In genomic region chr8:13466989-13467388, GRCm38 (mm10) we compare ENCODE assay signal across 11 mouse cellular contexts. TPM values are rescaled to one million over a fixed set of nuclear protein-coding genes. Genes with fewer than 3 reads are reported as not detected.
A peak's percentile ranks its signal among the peaks of the same experiment; 100 is the strongest.
DNase-seq lines count a peak whose midpoint lies in the region; ATAC-seq and TF ChIP-seq lines count a peak whose summit lies in the region.
"Had no signal": no experiment of that assay in that cellular context is flagged by ENCODE, and none has a peak within 500 bp of the region (broad histone marks: within the 10 kb centered on the region; RNA-seq: fewer than 3 reads in every experiment).

No protein-coding gene starts in this region.

- no peaks in the 10 kb centered on the region for H3K27me3 ChIP-seq in forebrain, embryonic 14.5 days (replicated peaks; ENCODE audit: control insufficient read depth, insufficient read depth, low read length)
- H3K27me3 ChIP-seq in forebrain, embryonic 13.5 days: no peaks in the 10 kb centered on the region
- no peaks in the 10 kb centered on the region for H3K27me3 ChIP-seq in liver, adult 2 months (ENCODE audit: control insufficient read depth, insufficient read depth, low read length)
- H3K27me3 ChIP-seq in C2C12 (ENCODE audit: control insufficient read depth, insufficient read depth, insufficient read length): peaks cover 76% of the 10 kb centered on the region
- no peaks in the 10 kb centered on the region for H3K27me3 ChIP-seq in hindbrain, embryonic 13.5 days
- H3K27me3 ChIP-seq: hindbrain, embryonic 15.5 days; limb, embryonic 12.5 days; midbrain, embryonic 13.5 days had no signal

- ATAC-seq in forebrain, embryonic 14.5 days: no peak
- ATAC-seq in forebrain, embryonic 13.5 days: no peak
- no peak for ATAC-seq in hindbrain, embryonic 13.5 days (ENCODE audit: low FRiP score)
- ATAC-seq: midbrain, embryonic 13.5 days had no signal

- no peak overlapping the region for H3K9ac ChIP-seq in forebrain, embryonic 14.5 days (ENCODE audit: low read length)
- no peak overlapping the region for H3K9ac ChIP-seq in forebrain, embryonic 13.5 days
- no peak overlapping the region for H3K9ac ChIP-seq in liver, adult 2 months (ENCODE audit: low read depth, low read length)
- H3K9ac ChIP-seq in hindbrain, embryonic 13.5 days: no peak overlapping the region
- H3K9ac ChIP-seq: hindbrain, embryonic 15.5 days; limb, embryonic 12.5 days; midbrain, embryonic 13.5 days had no signal

- no peaks in the 10 kb centered on the region for H3K79me3 ChIP-seq in C2C12 (ENCODE audit: low read depth)

- no peaks in the 10 kb centered on the region for H3K79me2 ChIP-seq in liver, adult 2 months (ENCODE audit: control insufficient read depth, insufficient read depth, low read length)
- H3K79me2 ChIP-seq in C2C12 (ENCODE audit: control insufficient read depth, insufficient read depth): no peaks in the 10 kb centered on the region

- no peaks in the 10 kb centered on the region for H3K4me1 ChIP-seq in forebrain, embryonic 14.5 days (ENCODE audit: control insufficient read depth, insufficient read depth, low read length)
- no peaks in the 10 kb centered on the region for H3K4me1 ChIP-seq in forebrain, embryonic 13.5 days
- peaks cover 13% of the 10 kb centered on the region for H3K4me1 ChIP-seq in liver, adult 2 months (ENCODE audit: control insufficient read depth, insufficient read depth, low read length)
- H3K4me1 ChIP-seq in embryonic fibroblast, embryonic 13.5 days (ENCODE audit: control insufficient read depth, insufficient read depth, low read length): no peaks in the 10 kb centered on the region
- H3K4me1 ChIP-seq in hindbrain, embryonic 13.5 days (replicated peaks): no peaks in the 10 kb centered on the region; the same call in 1 of the 2 replicates
- H3K4me1 ChIP-seq: hindbrain, embryonic 15.5 days; midbrain, embryonic 13.5 days had no signal

- no peak for TF ChIP-seq POLR2A in liver, adult 2 months (IDR thresholded peaks at IDR 0.05; ENCODE audit: extremely low read depth, insufficient read depth, low read length)
- no peak for TF ChIP-seq POLR2A in embryonic fibroblast, embryonic 13.5 days (IDR thresholded peaks at IDR 0.05; ENCODE audit: low read depth, low read length)

- WGBS in forebrain, embryonic 14.5 days: 65% methylated on average over 5 of the region's 5 CpGs
- WGBS in forebrain, embryonic 13.5 days: 66% methylated on average over 5 of the region's 5 CpGs
- 63% methylated on average over 5 of the region's 5 CpGs for WGBS in liver, adult 2 months
- 76% methylated on average over 5 of the region's 5 CpGs for WGBS in hindbrain, embryonic 13.5 days

- peak; percentile 15 for DNase-seq in forebrain, embryonic 14.5 days (ENCODE audit: low spot score)
- DNase-seq in liver, adult 2 months (ENCODE audit: extremely low read depth, low read depth, low spot score): peak; percentile 29
- DNase-seq in liver: no peak
- no peak for DNase-seq in spleen, postnatal 36 days (ENCODE audit: low spot score in 2 of 2)

- peak; percentile 84 for TF ChIP-seq CTCF in liver, adult 2 months (IDR thresholded peaks at IDR 0.05; ENCODE audit: low read depth, low read length)
- TF ChIP-seq CTCF in C2C12 (IDR thresholded peaks at IDR 0.05; ENCODE audit: control insufficient read depth, insufficient read depth, insufficient read length): peak; percentile 35
- TF ChIP-seq CTCF in embryonic fibroblast, embryonic 13.5 days (IDR thresholded peaks at IDR 0.05; ENCODE audit: borderline replicate concordance, insufficient read depth, low read length): peak; percentile 38; the same call in 1 of the 2 replicates

- H3K4me3 ChIP-seq in forebrain, embryonic 14.5 days (ENCODE audit: low read depth, low read length): no peak overlapping the region
- no peak overlapping the region for H3K4me3 ChIP-seq in forebrain, embryonic 13.5 days
- H3K4me3 ChIP-seq in liver, adult 2 months (ENCODE audit: insufficient read depth, low read depth, low read length): no peak overlapping the region
- H3K4me3 ChIP-seq in C2C12 (ENCODE audit: insufficient read depth, poor library complexity, severe bottlenecking): no peak overlapping the region
- H3K4me3 ChIP-seq in embryonic fibroblast, embryonic 13.5 days (ENCODE audit: insufficient read depth, low read length): no peak overlapping the region
- H3K4me3 ChIP-seq in hindbrain, embryonic 13.5 days: no peak overlapping the region
- H3K4me3 ChIP-seq: hindbrain, embryonic 15.5 days; limb, embryonic 12.5 days; midbrain, embryonic 13.5 days had no signal

- no peak overlapping the region for H3K4me2 ChIP-seq in forebrain, embryonic 14.5 days (ENCODE audit: low read length)
- no peak overlapping the region for H3K4me2 ChIP-seq in forebrain, embryonic 13.5 days
- H3K4me2 ChIP-seq in hindbrain, embryonic 13.5 days: no peak overlapping the region
- H3K4me2 ChIP-seq: hindbrain, embryonic 15.5 days; limb, embryonic 12.5 days; midbrain, embryonic 13.5 days had no signal

- no peaks in the 10 kb centered on the region for H3K36me3 ChIP-seq in forebrain, embryonic 14.5 days (ENCODE audit: control insufficient read depth, insufficient read depth, low read length)
- H3K36me3 ChIP-seq in forebrain, embryonic 13.5 days (ENCODE audit: poor library complexity, severe bottlenecking): no peaks in the 10 kb centered on the region
- H3K36me3 ChIP-seq in liver, adult 2 months (ENCODE audit: control insufficient read depth, insufficient read depth, low read length): no peaks in the 10 kb centered on the region; the same call in 1 of the 2 replicates
- no peaks in the 10 kb centered on the region for H3K36me3 ChIP-seq in C2C12 (ENCODE audit: control insufficient read depth, insufficient read depth)
- H3K36me3 ChIP-seq in hindbrain, embryonic 13.5 days: peaks cover 6% of the 10 kb centered on the region; the same call in 1 of the 2 replicates
- H3K36me3 ChIP-seq: limb, embryonic 12.5 days; midbrain, embryonic 13.5 days had no signal

- H3K9me3 ChIP-seq in forebrain, embryonic 14.5 days (replicated peaks; ENCODE audit: control insufficient read depth, low read length): no peaks in the 10 kb centered on the region
- no peaks in the 10 kb centered on the region for H3K9me3 ChIP-seq in forebrain, embryonic 13.5 days (replicated peaks)
- no peaks in the 10 kb centered on the region for H3K9me3 ChIP-seq in hindbrain, embryonic 13.5 days
- H3K9me3 ChIP-seq: hindbrain, embryonic 15.5 days; limb, embryonic 12.5 days; midbrain, embryonic 13.5 days had no signal

- no peak overlapping the region for H3K27ac ChIP-seq in forebrain, embryonic 14.5 days (ENCODE audit: low read depth, low read length)
- H3K27ac ChIP-seq in forebrain, embryonic 13.5 days: no peak overlapping the region
- no peak overlapping the region for H3K27ac ChIP-seq in liver, adult 2 months (replicated peaks; ENCODE audit: insufficient read depth, low read depth, low read length)
- no peak overlapping the region for H3K27ac ChIP-seq in embryonic fibroblast, embryonic 13.5 days (ENCODE audit: insufficient read depth, low read length)
- no peak overlapping the region for H3K27ac ChIP-seq in hindbrain, embryonic 13.5 days
- H3K27ac ChIP-seq: hindbrain, embryonic 15.5 days; limb, embryonic 12.5 days; midbrain, embryonic 13.5 days had no signal

- no peak overlapping the region for H3ac ChIP-seq in C2C12 (ENCODE audit: control insufficient read depth, insufficient read length, low read depth)

TF ChIP-seq in C2C12, 6 proteins besides CTCF, POLR2A, EP300 and RAD21:
- no peak for TF ChIP-seq MAX (IDR thresholded peaks at IDR 0.05)
- TF ChIP-seq USF1 (IDR thresholded peaks at IDR 0.05; ENCODE audit: low read depth): no peak
- no peak for TF ChIP-seq CEBPB (IDR thresholded peaks at IDR 0.05; ENCODE audit: low read depth)
- no peak for TF ChIP-seq MYOG (IDR thresholded peaks at IDR 0.05; ENCODE audit: control insufficient read depth, extremely low read depth, insufficient read length)
- no peak for TF ChIP-seq FOSL1 (IDR thresholded peaks at IDR 0.05; ENCODE audit: insufficient read depth, low read length, poor library complexity, severe bottlenecking)
- no peak for TF ChIP-seq MYOD1 (IDR thresholded peaks at IDR 0.05; ENCODE audit: control insufficient read depth, insufficient read length, low read depth)

RNA-seq across cellular contexts. Expression of gene Gas6, which starts 27.3 kb away (rescaled TPM):
- polyA plus RNA-seq in forebrain, embryonic 14.5 days (2014; fragmentation: Nextera tagmentation; extraction: Ambion mirVana): 9.7 and 12.5 TPM in 2 replicates
- polyA plus RNA-seq in forebrain, embryonic 13.5 days (2015; fragmentation: Nextera tagmentation; extraction: Ambion mirVana): 11.3 and 12.3 TPM in 2 replicates
- 23.9 and 25.5 TPM in 2 replicates for total RNA-seq in liver, adult 2 months (2014; rRNA removed)
- 36.6 and 50.5 TPM in 2 replicates for polyA plus RNA-seq in liver, adult 2 months (2012; rRNA removed)
- 0.73 TPM for polyA plus RNA-seq in C2C12 (2012; fragmentation: generic; extraction: Trizol)
- polyA plus RNA-seq in embryonic fibroblast, embryonic 13.5 days (2011; ENCODE audit: insufficient read length, low read depth, missing spikeins): 111 and 131 TPM in 2 replicates
- 23.5 and 25.8 TPM in 2 replicates for polyA plus RNA-seq in hindbrain, embryonic 13.5 days (2015; fragmentation: Nextera tagmentation; extraction: Ambion mirVana)

RNA-seq across cellular contexts. Expression of gene Tmem255b, which starts 32.0 kb away (rescaled TPM):
- polyA plus RNA-seq in forebrain, embryonic 14.5 days (2014; fragmentation: Nextera tagmentation; extraction: Ambion mirVana): not detected in 2 replicates
- not detected in 2 replicates for polyA plus RNA-seq in forebrain, embryonic 13.5 days (2015; fragmentation: Nextera tagmentation; extraction: Ambion mirVana)
- not detected in 2 replicates for total RNA-seq in liver, adult 2 months (2014; rRNA removed)
- 0.19 and 0.35 TPM in 2 replicates for polyA plus RNA-seq in liver, adult 2 months (2012; rRNA removed)
- not detected for polyA plus RNA-seq in C2C12 (2012; fragmentation: generic; extraction: Trizol)
- polyA plus RNA-seq in embryonic fibroblast, embryonic 13.5 days (2011; ENCODE audit: insufficient read length, low read depth, missing spikeins): not detected in 2 replicates
- polyA plus RNA-seq in hindbrain, embryonic 13.5 days (2015; fragmentation: Nextera tagmentation; extraction: Ambion mirVana): 0.39 and 0.62 TPM in 2 replicates
- polyA plus RNA-seq: midbrain, embryonic 13.5 days had no signal

Comparison
In these comparisons a context has a peak if more than half of its experiments do, and no peak if none do; other contexts are left out.
1. DNase-seq: peak in forebrain, embryonic 14.5 days (single experiment) and liver, adult 2 months (single experiment); none in liver (single experiment) and spleen, postnatal 36 days (0 of 2).
2. Peak in every context shown above with its lines, with median percentiles within 50 percentile points of each other: CTCF ChIP-seq.